Mouse (Mus musculus) megakaryocyte, embryonic 14.5 days (primary cell): ENCODE measurements around the gene Gm37240. TPM values are rescaled to one million over a fixed set of nuclear protein-coding genes. Genes with fewer than 3 reads are reported as not detected.

ENCODE experiments used
- H3K27me3 ChIP-seq: replicated peaks from 2 replicates; pipeline ENCODE3; 2012; ENCODE audit warnings: inconsistent platforms
- H3K36me3 ChIP-seq: replicated peaks from 2 replicates; pipeline ENCODE3; 2012; ENCODE audit warnings: low read length, inconsistent platforms, mixed read lengths
- H3K4me1 ChIP-seq: 2 replicates; pipeline ENCODE4 v1.6.1; 2012; ENCODE audit warnings: inconsistent platforms
- H3K4me3 ChIP-seq: replicated peaks from 2 replicates; pipeline ENCODE3; 2012; ENCODE audit warnings: moderate library complexity, mild to moderate bottlenecking, inconsistent platforms
- H3K9me3 ChIP-seq: 2 replicates; pipeline ENCODE4 v1.6.1; 2012; ENCODE audit warnings: inconsistent platforms
- FLI1 ChIP-seq: IDR thresholded peaks from 2 replicates; pipeline ENCODE4 v1.6.1; 2012; ENCODE audit warnings: low read length, inconsistent platforms, mixed read lengths
- GATA1 ChIP-seq: IDR thresholded peaks from 3 replicates; pipeline ENCODE4 v1.6.1; 2012; ENCODE audit warnings: mixed read lengths, low read length, inconsistent platforms, borderline replicate concordance
- polyA plus RNA-seq: library from polyadenylated mRNA; stranded (reverse); fragments of >175 nt; gene quantifications from 2 replicates; pipeline ENCODE4 v1.2.3, GENCODE M21; 2012; ENCODE audit warnings: low replicate concordance; ENCODE audit not compliant: insufficient read depth

Gene Gm37240
- polyA plus RNA-seq, 1 experiment, result not detected

GRCm38 (mm10) chr3:84533227-84533626 is 1354.1 kb downstream of the Gm37240 start:
- TF ChIP-seq FLI1, result no peak
- no peak for TF ChIP-seq GATA1
- H3K4me1 ChIP-seq, result peaks cover 12% of the 10 kb centered on the region; the same call in 1 of the 2 replicates
- no peaks in the 10 kb centered on the region for H3K9me3 ChIP-seq
- peaks cover 31% of the 10 kb centered on the region for H3K36me3 ChIP-seq
- no peaks in the 10 kb centered on the region for H3K27me3 ChIP-seq
- H3K4me3 ChIP-seq, result no peak overlapping the region

- H3K4me1 ChIP-seq, result peaks cover 24% of the 10 kb centered on the region
- TF ChIP-seq FLI1 (no peak), GATA1 (no peak)
- no peak overlapping the region for H3K4me3 ChIP-seq
- peaks cover 37% of the 10 kb centered on the region for H3K36me3 ChIP-seq
- H3K9me3 ChIP-seq, result no peaks in the 10 kb centered on the region
- no peaks in the 10 kb centered on the region for H3K27me3 ChIP-seq
Measured at GRCm38 (mm10) chr3:84529021-84529420, 1358.3 kb downstream of the Gm37240 start.

GRCm38 (mm10) chr3:84524952-84525351 is 1362.4 kb downstream of the Gm37240 start:
- peaks cover 28% of the 10 kb centered on the region for H3K36me3 ChIP-seq
- H3K4me3 ChIP-seq, result no peak overlapping the region
- H3K9me3 ChIP-seq, result no peaks in the 10 kb centered on the region
- peaks cover 21% of the 10 kb centered on the region for H3K4me1 ChIP-seq
- TF ChIP-seq FLI1 (no peak), GATA1 (no peak)
- no peaks in the 10 kb centered on the region for H3K27me3 ChIP-seq

GRCm38 (mm10) chr3:84516163-84516562 is 1371.2 kb downstream of the Gm37240 start:
- H3K4me1 ChIP-seq, result peaks cover 7% of the 10 kb centered on the region
- peaks cover 30% of the 10 kb centered on the region for H3K36me3 ChIP-seq
- H3K9me3 ChIP-seq, result no peaks in the 10 kb centered on the region
- H3K27me3 ChIP-seq, result no peaks in the 10 kb centered on the region
- no peak overlapping the region for H3K4me3 ChIP-seq
- TF ChIP-seq FLI1 (no peak), GATA1 (no peak)

- H3K4me3 ChIP-seq, result no peak overlapping the region
- H3K4me1 ChIP-seq, result peaks cover 7% of the 10 kb centered on the region
Measured at GRCm38 (mm10) chr3:84512774-84513515, 1374.4 kb downstream of the Gm37240 start.

GRCm38 (mm10) chr3:84505193-84505592 is 1382.1 kb downstream of the Gm37240 start:
- Histone ChIP-seq H3K4me3 (no peak overlapping the region), H3K9me3 (no peaks in the 10 kb centered on the region), H3K27me3 (no peaks in the 10 kb centered on the region), H3K36me3 (peaks cover 25% of the 10 kb centered on the region), H3K4me1 (peaks cover 19% of the 10 kb centered on the region)
- TF ChIP-seq GATA1 (no peak), FLI1 (no peak)

More at GRCm38 (mm10) chr3:84512774-84513515, 1374.4 kb downstream of the Gm37240 start:
- no peaks in the 10 kb centered on the region for H3K27me3 ChIP-seq
- H3K36me3 ChIP-seq, result peaks cover 18% of the 10 kb centered on the region
- TF ChIP-seq GATA1, result no peak
- H3K9me3 ChIP-seq, result no peaks in the 10 kb centered on the region

GRCm38 (mm10) chr3:84504291-84504690 is 1383.0 kb downstream of the Gm37240 start:
- Histone ChIP-seq H3K36me3 (peaks cover 21% of the 10 kb centered on the region), H3K4me3 (no peak overlapping the region), H3K9me3 (no peaks in the 10 kb centered on the region), H3K4me1 (peaks cover 19% of the 10 kb centered on the region), H3K27me3 (no peaks in the 10 kb centered on the region)
- TF ChIP-seq FLI1, result no peak
- TF ChIP-seq GATA1, result no peak

GRCm38 (mm10) chr3:84502101-84502500 is 1385.2 kb downstream of the Gm37240 start:
- H3K27me3 ChIP-seq, result no peaks in the 10 kb centered on the region
- TF ChIP-seq GATA1 (no peak), FLI1 (no peak)
- H3K4me3 ChIP-seq, result no peak overlapping the region
- H3K9me3 ChIP-seq, result no peaks in the 10 kb centered on the region
- H3K36me3 ChIP-seq, result peaks cover 26% of the 10 kb centered on the region
- peaks cover 19% of the 10 kb centered on the region for H3K4me1 ChIP-seq

GRCm38 (mm10) chr3:84500491-84500890 is 1386.8 kb downstream of the Gm37240 start:
- Histone ChIP-seq H3K4me3 (no peak overlapping the region), H3K27me3 (no peaks in the 10 kb centered on the region), H3K36me3 (peaks cover 40% of the 10 kb centered on the region), H3K9me3 (no peaks in the 10 kb centered on the region), H3K4me1 (peaks cover 13% of the 10 kb centered on the region)
- no peak for TF ChIP-seq GATA1
- no peak for TF ChIP-seq FLI1

- Histone ChIP-seq H3K36me3 (peaks cover 60% of the 10 kb centered on the region), H3K9me3 (peaks cover 8% of the 10 kb centered on the region), H3K27me3 (no peaks in the 10 kb centered on the region), H3K4me3 (no peak overlapping the region), H3K4me1 (peaks cover 7% of the 10 kb centered on the region)
- TF ChIP-seq GATA1 (no peak), FLI1 (no peak)
Measured at GRCm38 (mm10) chr3:84497718-84498117, 1389.6 kb downstream of the Gm37240 start.
